Mouse (Mus musculus) lung, postnatal 0 days (tissue): ENCODE measurements around the gene Siah3. TPM values are rescaled to one million over a fixed set of nuclear protein-coding genes. Genes with fewer than 3 reads are reported as not detected.

ENCODE experiments used
- ATAC-seq: fragments of 200-750 bp; cut with Nextera tagmentation; 2 replicates; pipeline ENCODE4 v1.8.0; 2017; ENCODE audit warnings: moderate library complexity
- DNase-seq: peaks from one replicate; pipeline ENCODE4 v3.0.0-alpha.2; 2016; ENCODE audit warnings: low spot score
- H3K27ac ChIP-seq: fragments of 300-500 bp; sonication (generic); 2 replicates; pipeline ENCODE4 v1.5.1; 2014; ENCODE audit warnings: antibody characterized with exemption, mild to moderate bottlenecking, low read length, mixed read lengths
- H3K27me3 ChIP-seq: fragments of 300-500 bp; sonication (generic); replicated peaks from 2 replicates; pipeline ENCODE4 v1.6.1; 2014; ENCODE audit warnings: low read length, mixed read lengths; ENCODE audit not compliant: insufficient read depth
- H3K36me3 ChIP-seq: fragments of 300-500 bp; sonication (generic); 2 replicates; pipeline ENCODE4 v1.6.1; 2014; ENCODE audit warnings: low read length, mixed read lengths; ENCODE audit not compliant: insufficient read depth
- H3K4me1 ChIP-seq: fragments of 300-500 bp; sonication (generic); 2 replicates; pipeline ENCODE4 v1.6.1; 2014; ENCODE audit warnings: antibody characterized with exemption, low read depth, low read length, mixed read lengths; ENCODE audit not compliant: insufficient read depth
- H3K4me2 ChIP-seq: fragments of 300-500 bp; sonication (generic); replicated peaks from 2 replicates; pipeline ENCODE4 v1.6.1; 2014; ENCODE audit warnings: low read depth, mild to moderate bottlenecking, low read length, moderate library complexity, mixed read lengths
- H3K4me3 ChIP-seq: fragments of 300-500 bp; sonication (generic); 2 replicates; pipeline ENCODE4 v1.5.1; 2014; ENCODE audit warnings: low read depth, low read length
- H3K9ac ChIP-seq: fragments of 300-500 bp; sonication (generic); replicated peaks from 2 replicates; pipeline ENCODE4 v1.6.1; 2014; ENCODE audit warnings: low read depth, mild to moderate bottlenecking
- H3K9me3 ChIP-seq: fragments of 300-500 bp; sonication (generic); 2 replicates; pipeline ENCODE4 v1.6.1; 2016; ENCODE audit warnings: low read length, mixed read lengths
- CTCF ChIP-seq: IDR thresholded peaks from 2 replicates; pipeline ENCODE4 v1.5.1; 2016; ENCODE audit warnings: antibody characterized with exemption, mild to moderate bottlenecking
- EP300 ChIP-seq: IDR thresholded peaks from 2 replicates; pipeline ENCODE4 v1.6.1; 2016; ENCODE audit warnings: antibody characterized with exemption, mild to moderate bottlenecking, control low read depth
- WGBS: fragments of 180-500 bp; shearing (Covaris S2); extraction: QIAGEN DNeasy Blood & Tissue Kit; methylation state at CpG from one replicate; pipeline ENCODE4 v1.1.7; 2014; 5-methylcytosine and 5-hydroxymethylcytosine counted together
- polyA plus RNA-seq: library from polyadenylated mRNA; unstranded; fragments of >200 nt; fragmentation: Nextera tagmentation; extraction: Ambion mirVana; gene quantifications from 2 replicates; pipeline ENCODE4 v1.2.1, GENCODE M21; 2015

Siah3 gene
- polyA plus RNA-seq, 1 experiment from 2014 or later = not detected

DNA sequence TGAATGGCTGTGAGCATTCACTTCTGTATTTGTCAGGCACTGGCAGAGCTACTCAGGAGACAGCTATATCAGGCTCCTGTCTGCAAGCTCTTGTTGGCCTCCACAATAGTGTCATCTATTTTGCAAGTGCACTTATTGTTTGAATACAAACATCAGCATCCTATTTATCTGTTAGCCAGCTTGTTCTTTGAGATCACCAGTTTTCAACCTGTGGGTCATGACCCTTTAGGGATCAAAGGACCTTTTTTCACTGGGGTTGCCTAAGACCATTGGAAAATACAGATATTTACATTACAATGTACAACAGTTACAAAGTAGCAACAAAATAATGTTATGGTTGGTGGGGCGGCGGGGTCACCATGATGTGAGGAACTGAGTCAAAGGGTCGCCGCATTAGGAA lies 1.9 kb upstream of the Siah3 start:
- Histone ChIP-seq H3K36me3 (no peaks in the 10 kb centered on the region), H3K4me3 (no peak overlapping the region), H3K4me1 (0 out of 2 replicates have a peak, but pooled peaks cover 3% of the 10 kb centered on the region), H3K27me3 (no peaks in the 10 kb centered on the region; the same call in 1 of the 2 replicates), H3K9me3 (no peaks in the 10 kb centered on the region), H3K27ac (no peak overlapping the region), H3K9ac (no peak overlapping the region), H3K4me2 (no peak overlapping the region)
- TF ChIP-seq EP300 = no peak
- TF ChIP-seq CTCF = no peak
- DNase-seq (no peak), ATAC-seq (no peak)
- 95% methylated on average over 4 of the region's 4 CpGs for WGBS

- 6% methylated on average over 4 of the region's 4 CpGs for WGBS
These were observed 1.1 kb upstream of the Siah3 start for GRCm38 (mm10) chr14:75454716-75455115.

GRCm38 (mm10) chr14:75455361-75455742 lies 430 bp upstream of the Siah3 start:
- ATAC-seq = no peak
- H3K4me1 ChIP-seq = 0 out of 2 replicates have a peak, but pooled peaks cover 3% of the 10 kb centered on the region
- H3K36me3 ChIP-seq = no peaks in the 10 kb centered on the region
- 9% methylated on average over 3 of the region's 3 CpGs for WGBS
- no peaks in the 10 kb centered on the region for H3K9me3 ChIP-seq
- H3K27ac ChIP-seq = no peak overlapping the region
- no peaks in the 10 kb centered on the region; the same call in 1 of the 2 replicates for H3K27me3 ChIP-seq
- no peak overlapping the region for H3K9ac ChIP-seq
- no peak for TF ChIP-seq CTCF
- TF ChIP-seq EP300 = no peak
- H3K4me2 ChIP-seq = no peak overlapping the region
- DNase-seq = no peak
- H3K4me3 ChIP-seq = no peak overlapping the region

More at GRCm38 (mm10) chr14:75454716-75455115, 1.1 kb upstream of the Siah3 start:
- Histone ChIP-seq H3K4me3 (no peak overlapping the region), H3K9me3 (no peaks in the 10 kb centered on the region), H3K36me3 (no peaks in the 10 kb centered on the region), H3K4me1 (0 out of 2 replicates have a peak, but pooled peaks cover 3% of the 10 kb centered on the region), H3K27me3 (no peaks in the 10 kb centered on the region; the same call in 1 of the 2 replicates), H3K9ac (no peak overlapping the region), H3K27ac (no peak overlapping the region), H3K4me2 (no peak overlapping the region)
- ATAC-seq (no peak), DNase-seq (peak; percentile 24)
- no peak for TF ChIP-seq CTCF
- no peak for TF ChIP-seq EP300

- H3K27ac ChIP-seq = no peak overlapping the region
- whole genome bisulfite sequencing = 7% methylated on average over 13 of the region's 13 CpGs
- 0 out of 2 replicates have a peak, but pooled peaks have one; percentile 43 for ATAC-seq
- H3K4me2 ChIP-seq = peak overlapping the region; percentile 48
- TF ChIP-seq CTCF (no peak; the same call in 1 of the 2 replicates), EP300 (no peak)
- no peak overlapping the region for H3K9ac ChIP-seq
- no peaks in the 10 kb centered on the region for H3K9me3 ChIP-seq
- H3K4me3 ChIP-seq = peak overlapping the region; percentile 10; the same call in 1 of the 2 replicates
- no peaks in the 10 kb centered on the region; the same call in 1 of the 2 replicates for H3K27me3 ChIP-seq
- H3K36me3 ChIP-seq = no peaks in the 10 kb centered on the region
- peak; percentile 62 for DNase-seq
- 0 out of 2 replicates have a peak, but pooled peaks cover 3% of the 10 kb centered on the region for H3K4me1 ChIP-seq
These were observed 873 bp downstream of the Siah3 start for GRCm38 (mm10) chr14:75456489-75457220.

DNA sequence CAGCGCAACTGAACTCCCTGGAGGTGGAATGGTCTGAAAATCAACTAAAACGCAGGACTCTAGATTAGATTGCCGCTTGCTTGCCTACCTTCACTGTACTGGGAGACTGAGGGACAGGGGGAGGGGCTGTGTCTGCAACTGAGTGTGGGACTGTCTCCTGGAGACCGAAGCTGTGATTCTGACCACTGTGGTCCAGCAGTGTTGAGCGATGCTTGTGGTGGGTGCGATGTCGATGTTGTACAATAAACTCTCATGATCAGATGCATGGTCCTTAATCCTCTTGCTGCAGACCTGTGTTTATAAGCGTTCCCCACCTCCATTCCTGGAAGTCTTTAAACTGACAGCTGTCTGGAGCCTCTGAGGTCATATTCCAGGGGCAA lies 1.4 kb downstream of the Siah3 start:
- TF ChIP-seq CTCF (no peak), EP300 (no peak)
- 0 out of 2 replicates have a peak overlapping the region, but pooled peaks have one; percentile 10 for H3K4me3 ChIP-seq
- no peak overlapping the region for H3K27ac ChIP-seq
- no peak overlapping the region for H3K9ac ChIP-seq
- H3K4me2 ChIP-seq = peak overlapping the region; percentile 48
- ATAC-seq (no peak), DNase-seq (no peak)
- H3K4me1 ChIP-seq = 0 out of 2 replicates have a peak, but pooled peaks cover 3% of the 10 kb centered on the region
- WGBS = 34% methylated on average over 8 of the region's 8 CpGs
- H3K36me3 ChIP-seq = no peaks in the 10 kb centered on the region
- H3K9me3 ChIP-seq = no peaks in the 10 kb centered on the region
- no peaks in the 10 kb centered on the region; the same call in 1 of the 2 replicates for H3K27me3 ChIP-seq

DNA sequence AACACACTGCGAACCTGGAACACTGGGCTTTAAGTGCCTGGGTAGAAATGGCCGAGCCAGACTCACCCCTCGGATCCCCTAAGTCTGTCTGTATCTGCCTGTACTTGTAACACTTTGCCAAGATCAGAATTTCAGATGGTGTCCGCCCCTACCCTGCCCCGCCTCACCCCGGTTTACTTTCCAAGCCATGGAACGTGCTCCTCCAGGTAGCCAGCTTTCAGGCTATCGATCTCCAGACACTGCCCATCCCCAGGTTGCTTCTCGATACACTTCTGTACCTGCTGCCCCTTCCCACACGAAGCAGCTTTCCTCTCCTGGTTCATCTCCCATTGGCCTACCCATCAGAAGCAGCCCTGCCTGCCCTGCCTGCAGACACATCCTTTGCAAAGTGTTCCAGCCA lies 3.6 kb downstream of the Siah3 start:
- Histone ChIP-seq H3K4me3 (no peak overlapping the region), H3K4me1 (0 out of 2 replicates have a peak, but pooled peaks cover 3% of the 10 kb centered on the region), H3K9me3 (no peaks in the 10 kb centered on the region), H3K27me3 (no peaks in the 10 kb centered on the region; the same call in 1 of the 2 replicates), H3K9ac (no peak overlapping the region), H3K36me3 (no peaks in the 10 kb centered on the region), H3K4me2 (no peak overlapping the region), H3K27ac (no peak overlapping the region)
- TF ChIP-seq CTCF = no peak
- no peak for TF ChIP-seq EP300
- ATAC-seq (no peak), DNase-seq (no peak)
- 73% methylated on average over 10 of the region's 10 CpGs for WGBS
